In genomic region chr2:27504113-27504885, GRCm38 (mm10) we compare ENCODE assay signal across 9 mouse cellular contexts. TPM values are rescaled to one million over a fixed set of nuclear protein-coding genes. Genes with fewer than 3 reads are reported as not detected.
DNase-seq lines count a peak whose midpoint lies in the region; ATAC-seq and TF ChIP-seq lines count a peak whose summit lies in the region.
"Had no signal": no experiment of that assay in that cellular context is flagged by ENCODE, and none has a peak within 500 bp of the region (broad histone marks: within the 10 kb centered on the region; RNA-seq: fewer than 3 reads in every experiment).

No protein-coding gene starts in this region.

- WGBS in embryonic facial prominence, embryonic 15.5 days = 38% methylated on average over 7 of the region's 7 CpGs
- 45% methylated on average over 7 of the region's 7 CpGs for WGBS in kidney, adult 2 months
- 69% methylated on average over 7 of the region's 7 CpGs for WGBS in midbrain, embryonic 10.5 days
- 56% methylated on average over 7 of the region's 7 CpGs for WGBS in hindbrain, embryonic 12.5 days

- H3K27ac ChIP-seq in embryonic facial prominence, embryonic 15.5 days (replicated peaks) = peak overlapping the region; percentile 69; the same call in 1 of the 2 replicates
- H3K27ac ChIP-seq in kidney, adult 2 months (ENCODE audit: insufficient read depth, low read depth, low read length) = peak overlapping the region; percentile 66
- no peak overlapping the region for H3K27ac ChIP-seq in midbrain, embryonic 10.5 days (replicated peaks)
- no peak overlapping the region for H3K27ac ChIP-seq in hindbrain, embryonic 12.5 days

- H3K4me1 ChIP-seq in embryonic facial prominence, embryonic 15.5 days = peaks cover 21% of the 10 kb centered on the region
- peaks cover 6% of the 10 kb centered on the region; the same call in 1 of the 2 replicates for H3K4me1 ChIP-seq in kidney, adult 2 months (ENCODE audit: control insufficient read depth, insufficient read depth, low read length)
- H3K4me1 ChIP-seq in midbrain, embryonic 10.5 days = peaks cover 12% of the 10 kb centered on the region
- H3K4me1 ChIP-seq in hindbrain, embryonic 12.5 days = no peaks in the 10 kb centered on the region; the same call in 1 of the 2 replicates

- no peaks in the 10 kb centered on the region for H3K27me3 ChIP-seq in embryonic facial prominence, embryonic 15.5 days
- no peaks in the 10 kb centered on the region for H3K27me3 ChIP-seq in kidney, adult 2 months (replicated peaks; ENCODE audit: control insufficient read depth, insufficient read depth, low read length)
- H3K27me3 ChIP-seq in midbrain, embryonic 10.5 days (ENCODE audit: low read depth, poor library complexity, severe bottlenecking) = no peaks in the 10 kb centered on the region
- no peaks in the 10 kb centered on the region for H3K27me3 ChIP-seq in hindbrain, embryonic 12.5 days

- H3K36me3 ChIP-seq in embryonic facial prominence, embryonic 15.5 days = no peaks in the 10 kb centered on the region
- H3K36me3 ChIP-seq in kidney, adult 2 months (ENCODE audit: control insufficient read depth, insufficient read depth, low read length) = no peaks in the 10 kb centered on the region
- no peaks in the 10 kb centered on the region for H3K36me3 ChIP-seq in midbrain, embryonic 10.5 days
- no peaks in the 10 kb centered on the region for H3K36me3 ChIP-seq in hindbrain, embryonic 12.5 days

- H3K9ac ChIP-seq in embryonic facial prominence, embryonic 15.5 days = no peak overlapping the region
- H3K9ac ChIP-seq in hindbrain, embryonic 12.5 days = no peak overlapping the region

- peak; percentile 16 for DNase-seq in adrenal gland, adult 2 months
- no peak for DNase-seq in adrenal gland, postnatal 4 days (ENCODE audit: low spot score in 2 of 2)
- peak; percentile 55 for DNase-seq in kidney, adult 2 months
- DNase-seq in lung, postnatal 10 days = peak; percentile 48
- no peak for DNase-seq in frontal cortex, postnatal 14 days (ENCODE audit: low spot score in 2 of 2)
- DNase-seq in midbrain, embryonic 10.5 days (ENCODE audit: low spot score) = no peak
- DNase-seq: cerebellum, postnatal 25 days had no signal

- ATAC-seq in embryonic facial prominence, embryonic 15.5 days (ENCODE audit: insufficient number of reproducible peaks, low FRiP score, low TSS enrichment, low read depth) = no peak
- no peak for ATAC-seq in hindbrain, embryonic 12.5 days (ENCODE audit: low FRiP score)

- no peak for TF ChIP-seq POLR2A in kidney, adult 2 months (IDR thresholded peaks at IDR 0.05; ENCODE audit: low read depth, low read length)

- H3K4me2 ChIP-seq in embryonic facial prominence, embryonic 15.5 days (replicated peaks) = no peak overlapping the region
- no peak overlapping the region for H3K4me2 ChIP-seq in hindbrain, embryonic 12.5 days (replicated peaks)

- TF ChIP-seq CTCF in kidney, adult 2 months (conservative IDR thresholded peaks at IDR 0.05; ENCODE audit: insufficient read depth, insufficient read length, low read depth, low read length) = no peak

- no peak overlapping the region for H3K4me3 ChIP-seq in embryonic facial prominence, embryonic 15.5 days (replicated peaks)
- no peak overlapping the region for H3K4me3 ChIP-seq in kidney, adult 2 months (ENCODE audit: insufficient read depth, low read depth, low read length)
- H3K4me3 ChIP-seq in midbrain, embryonic 10.5 days = no peak overlapping the region
- no peak overlapping the region for H3K4me3 ChIP-seq in hindbrain, embryonic 12.5 days

- no peaks in the 10 kb centered on the region for H3K9me3 ChIP-seq in embryonic facial prominence, embryonic 15.5 days (replicated peaks)
- no peaks in the 10 kb centered on the region for H3K9me3 ChIP-seq in midbrain, embryonic 10.5 days (replicated peaks)
- no peaks in the 10 kb centered on the region for H3K9me3 ChIP-seq in hindbrain, embryonic 12.5 days (replicated peaks)

RNA-seq across cellular contexts. Expression of gene Brd3, which starts 3.2 kb away (rescaled TPM):
- 10 to 100 TPM; 56.9 to 61.6 TPM for total RNA-seq in adrenal gland, adult 2 months (2021)
- polyA plus RNA-seq in adrenal gland, adult 2 months (2012; rRNA removed) = 59.3 and 60.1 TPM in 2 replicates
- 100 to 1,000 TPM; 133 to 136 TPM for total RNA-seq in adrenal gland, postnatal 4 days (2021)
- 106 and 121 TPM in 2 replicates for polyA plus RNA-seq in embryonic facial prominence, embryonic 15.5 days (2015; fragmentation: Nextera tagmentation; extraction: Ambion mirVana)
- polyA plus RNA-seq in kidney, adult 2 months (2012; rRNA removed) = 16.4 and 16.7 TPM in 2 replicates
- 156 and 166 TPM in 2 replicates for polyA plus RNA-seq in midbrain, embryonic 10.5 days (2016; fragmentation: Nextera tagmentation; extraction: Ambion mirVana)
- polyA plus RNA-seq in hindbrain, embryonic 12.5 days (2016; fragmentation: Nextera tagmentation; extraction: Ambion mirVana) = 134 and 141 TPM in 2 replicates

RNA-seq across cellular contexts. Expression of gene Wdr5, which starts 10.7 kb away (rescaled TPM):
- total RNA-seq in adrenal gland, adult 2 months (2021) = 10 to 100 TPM; 30.5 TPM
- 50.0 and 52.5 TPM in 2 replicates for polyA plus RNA-seq in adrenal gland, adult 2 months (2012; rRNA removed)
- 10 to 100 TPM; 46.1 to 50.4 TPM for total RNA-seq in adrenal gland, postnatal 4 days (2021)
- 51.8 and 52.1 TPM in 2 replicates for polyA plus RNA-seq in embryonic facial prominence, embryonic 15.5 days (2015; fragmentation: Nextera tagmentation; extraction: Ambion mirVana)
- 28.7 and 29.7 TPM in 2 replicates for polyA plus RNA-seq in kidney, adult 2 months (2012; rRNA removed)
- polyA plus RNA-seq in midbrain, embryonic 10.5 days (2016; fragmentation: Nextera tagmentation; extraction: Ambion mirVana) = 76.3 and 84.1 TPM in 2 replicates
- 51.4 and 55.3 TPM in 2 replicates for polyA plus RNA-seq in hindbrain, embryonic 12.5 days (2016; fragmentation: Nextera tagmentation; extraction: Ambion mirVana)

Comparison
In these comparisons a context has a peak if more than half of its experiments do, and no peak if none do; other contexts are left out.
1. DNase-seq: peak in adrenal gland, adult 2 months (single experiment), kidney, adult 2 months (single experiment) and lung, postnatal 10 days (single experiment); none in adrenal gland, postnatal 4 days (0 of 2), frontal cortex, postnatal 14 days (0 of 2) and midbrain, embryonic 10.5 days (single experiment).
2. H3K27ac ChIP-seq: peak in embryonic facial prominence, embryonic 15.5 days (single experiment) and kidney, adult 2 months (single experiment); none in midbrain, embryonic 10.5 days (single experiment) and hindbrain, embryonic 12.5 days (single experiment).